Mouse (Mus musculus): ENCODE data around the gene Gm21969. TPM values are rescaled to one million over a fixed set of nuclear protein-coding genes. Genes with fewer than 3 reads are reported as not detected.

Gm21969 gene
- polyA plus RNA-seq, 1 experiment from 2014 or later: not detected

DNA sequence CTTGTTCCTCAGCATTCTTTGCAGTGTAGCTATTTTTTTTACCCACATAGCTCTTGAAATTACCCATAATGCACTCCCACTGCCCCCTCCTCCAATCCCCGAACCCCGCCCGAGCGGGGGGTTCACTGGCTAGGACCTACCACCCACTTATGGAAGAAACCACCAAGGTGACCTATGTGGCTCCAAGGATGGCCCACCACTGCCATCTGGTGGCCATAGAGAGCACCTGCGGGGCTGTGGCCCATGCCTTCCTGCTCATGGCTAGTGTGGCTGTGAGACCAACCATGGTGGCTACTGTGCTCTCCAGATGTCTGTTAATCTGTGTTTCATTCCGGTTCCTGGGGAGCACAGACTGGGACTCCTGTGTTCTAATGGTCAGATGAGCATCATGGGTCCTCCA is 66.9 kb downstream of the Gm21969 start:
- no peaks in the 10 kb centered on the region for H3K27me3 ChIP-seq (replicated peaks; ENCODE audit: control insufficient read depth, insufficient read depth, low read length)
- H3K4me2 ChIP-seq (ENCODE audit: low read length): no peak overlapping the region
- no peak overlapping the region for H3K4me3 ChIP-seq (ENCODE audit: low read depth, low read length)
- WGBS: 18% methylated on average over 6 of the region's 6 CpGs
- H3K36me3 ChIP-seq (ENCODE audit: control insufficient read depth, insufficient read depth, low read length): no peaks in the 10 kb centered on the region
- no peaks in the 10 kb centered on the region for H3K9me3 ChIP-seq (ENCODE audit: control insufficient read depth, low read length)
- DNase-seq (ENCODE audit: low spot score) (peak; percentile 78), ATAC-seq (replicated peaks; ENCODE audit: low FRiP score, low TSS enrichment, low read depth) (peak; percentile 50; the same call in 1 of the 2 replicates)
- no peak overlapping the region for H3K27ac ChIP-seq (ENCODE audit: low read depth)
- H3K4me1 ChIP-seq (replicated peaks; ENCODE audit: control insufficient read depth, insufficient read depth, low read length): no peaks in the 10 kb centered on the region
- no peak overlapping the region for H3K9ac ChIP-seq (ENCODE audit: low read length)

DNA sequence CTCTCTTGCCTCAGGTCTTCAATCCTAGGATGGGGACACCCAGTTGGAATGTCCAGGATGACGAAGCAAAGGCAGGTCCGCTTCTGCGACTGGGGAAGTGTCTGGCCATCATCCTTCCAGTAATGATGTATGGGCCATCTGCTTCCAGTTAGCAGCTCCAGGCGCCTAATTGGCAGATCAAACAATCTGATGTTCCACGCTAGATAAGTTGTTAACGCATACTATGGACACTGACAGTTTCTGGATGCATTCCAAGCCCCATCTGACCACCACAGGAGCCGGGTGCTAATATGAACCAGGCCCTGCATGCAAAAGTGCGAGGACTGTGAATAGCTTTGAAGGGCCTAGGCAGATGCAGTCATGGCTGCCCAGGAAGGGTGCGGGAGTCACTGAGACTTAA is 72.7 kb downstream of the Gm21969 start:
- no peak for DNase-seq (ENCODE audit: low spot score)
- 56% methylated on average over 9 of the region's 9 CpGs for WGBS
- no peaks in the 10 kb centered on the region for H3K4me1 ChIP-seq (replicated peaks; ENCODE audit: control insufficient read depth, insufficient read depth, low read length)
- no peaks in the 10 kb centered on the region for H3K9me3 ChIP-seq (ENCODE audit: control insufficient read depth, low read length)
- H3K27me3 ChIP-seq (replicated peaks; ENCODE audit: control insufficient read depth, insufficient read depth, low read length): no peaks in the 10 kb centered on the region
- ATAC-seq (replicated peaks; ENCODE audit: low FRiP score, low TSS enrichment, low read depth): no peak
- no peak overlapping the region for H3K4me2 ChIP-seq (ENCODE audit: low read length)
- no peak overlapping the region for H3K4me3 ChIP-seq (ENCODE audit: low read depth, low read length)
- H3K27ac ChIP-seq (ENCODE audit: low read depth): no peak overlapping the region
- no peaks in the 10 kb centered on the region for H3K36me3 ChIP-seq (ENCODE audit: control insufficient read depth, insufficient read depth, low read length)
- no peak overlapping the region for H3K9ac ChIP-seq (ENCODE audit: low read length)

DNA sequence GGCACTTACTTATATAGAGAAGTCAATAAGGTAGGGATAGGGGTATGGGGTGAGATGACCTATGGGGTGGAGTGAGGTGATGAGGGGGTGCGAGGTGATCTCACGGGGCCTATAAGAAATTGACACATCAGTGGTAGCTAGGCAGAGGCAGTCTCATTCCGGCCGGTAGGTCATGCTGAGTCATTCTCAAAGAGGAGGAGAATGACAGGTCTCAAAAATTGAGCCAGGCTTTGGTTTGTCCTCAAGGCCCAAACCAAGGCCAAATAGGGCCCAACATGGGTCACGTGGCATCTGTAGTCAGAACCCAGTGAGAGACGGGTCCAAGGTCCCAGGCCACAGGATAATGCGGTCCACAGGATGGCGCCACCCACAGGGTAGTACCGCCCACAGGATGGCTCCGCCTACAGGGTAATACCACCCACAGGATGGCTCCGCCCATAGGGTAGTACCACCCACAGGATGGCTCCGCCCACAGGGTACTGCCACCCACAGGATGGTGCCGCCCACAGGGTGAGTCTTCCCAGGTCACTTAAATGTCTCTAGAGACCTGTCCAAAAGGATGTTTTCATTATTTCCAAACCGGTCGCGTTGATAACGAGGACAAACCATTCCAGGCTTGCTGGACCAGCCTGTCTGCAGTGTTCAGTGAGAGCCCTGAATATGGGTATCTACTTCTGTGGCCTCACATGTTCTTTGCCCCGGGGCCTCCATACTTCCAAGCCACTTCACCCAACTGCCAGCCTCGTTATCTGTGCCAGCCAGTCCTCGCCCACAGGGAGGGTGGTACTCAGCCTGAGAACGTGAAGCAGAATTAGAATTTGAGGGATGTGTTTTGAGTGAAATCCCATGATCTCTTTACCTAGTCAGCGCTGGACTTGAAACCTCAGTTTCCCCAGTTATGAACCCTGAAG is 81.0 kb downstream of the Gm21969 start:
- no peaks in the 10 kb centered on the region for H3K27me3 ChIP-seq (replicated peaks; ENCODE audit: control insufficient read depth, insufficient read depth, low read length)
- DNase-seq (ENCODE audit: low spot score): no peak

DNA sequence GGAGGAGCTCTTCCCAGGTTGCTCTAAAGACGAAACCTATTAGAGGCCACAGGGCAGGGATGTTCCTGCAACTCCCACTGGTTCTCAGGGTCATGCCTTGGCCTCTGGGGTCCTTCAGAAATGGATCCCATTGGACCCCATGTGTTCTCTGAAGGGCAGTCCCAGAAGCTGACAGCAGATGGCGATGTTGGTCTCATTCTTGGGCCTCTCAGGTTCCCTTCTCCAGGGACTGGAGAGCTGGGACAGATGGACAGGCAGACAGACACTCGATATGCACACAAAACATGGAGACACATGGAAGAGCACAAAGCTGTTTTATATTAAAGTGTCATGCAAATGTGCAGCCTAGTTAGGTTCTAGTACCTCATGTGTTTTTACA is 81.6 kb downstream of the Gm21969 start:
- no peak overlapping the region for H3K9ac ChIP-seq (ENCODE audit: low read length)
- DNase-seq (ENCODE audit: low spot score) (peak; percentile 89), ATAC-seq (replicated peaks; ENCODE audit: low FRiP score, low TSS enrichment, low read depth) (no peak)
- H3K27ac ChIP-seq (ENCODE audit: low read depth): no peak overlapping the region
- H3K36me3 ChIP-seq (ENCODE audit: control insufficient read depth, insufficient read depth, low read length): no peaks in the 10 kb centered on the region
- WGBS: 16% methylated on average over 3 of the region's 3 CpGs
- no peaks in the 10 kb centered on the region for H3K4me1 ChIP-seq (replicated peaks; ENCODE audit: control insufficient read depth, insufficient read depth, low read length)
- H3K9me3 ChIP-seq (ENCODE audit: control insufficient read depth, low read length): no peaks in the 10 kb centered on the region
- H3K27me3 ChIP-seq (replicated peaks; ENCODE audit: control insufficient read depth, insufficient read depth, low read length): no peaks in the 10 kb centered on the region
- no peak overlapping the region for H3K4me3 ChIP-seq (ENCODE audit: low read depth, low read length)
- no peak overlapping the region for H3K4me2 ChIP-seq (ENCODE audit: low read length)

More for the DNA sequence above, 81.0 kb downstream of the Gm21969 start:
- H3K9me3 ChIP-seq (ENCODE audit: control insufficient read depth, low read length): no peaks in the 10 kb centered on the region
- no peak overlapping the region for H3K27ac ChIP-seq (ENCODE audit: low read depth)
- H3K4me1 ChIP-seq (replicated peaks; ENCODE audit: control insufficient read depth, insufficient read depth, low read length): no peaks in the 10 kb centered on the region
- H3K4me3 ChIP-seq (ENCODE audit: low read depth, low read length): no peak overlapping the region
- H3K9ac ChIP-seq (ENCODE audit: low read length): no peak overlapping the region
- no peaks in the 10 kb centered on the region for H3K36me3 ChIP-seq (ENCODE audit: control insufficient read depth, insufficient read depth, low read length)
- no peak for ATAC-seq (replicated peaks; ENCODE audit: low FRiP score, low TSS enrichment, low read depth)
- WGBS: 75% methylated on average over 22 of the region's 22 CpGs
- no peak overlapping the region for H3K4me2 ChIP-seq (ENCODE audit: low read length)

DNA sequence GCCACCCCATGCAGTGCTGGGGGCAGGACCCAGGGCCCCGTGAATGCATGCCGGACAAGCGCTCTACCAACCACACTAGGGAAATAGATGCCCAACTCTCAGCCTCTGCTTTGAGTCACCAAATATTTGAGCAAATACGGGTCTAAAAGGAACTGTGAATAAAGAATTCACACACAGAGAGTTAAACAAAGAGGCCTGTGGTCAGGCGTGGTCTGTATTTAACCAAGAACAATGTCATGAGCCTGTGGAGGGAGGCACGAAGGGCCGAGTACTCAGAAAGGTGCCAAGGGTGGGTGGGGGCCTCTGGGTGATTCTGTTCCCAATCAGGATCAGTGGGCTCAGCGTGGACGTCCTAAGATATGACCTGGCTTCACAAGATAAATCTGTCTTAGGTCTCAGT is 85.1 kb downstream of the Gm21969 start:
- no peak for DNase-seq (ENCODE audit: low spot score)
- Histone ChIP-seq H3K4me2 (ENCODE audit: low read length) (no peak overlapping the region), H3K27ac (ENCODE audit: low read depth) (no peak overlapping the region), H3K9me3 (ENCODE audit: control insufficient read depth, low read length) (no peaks in the 10 kb centered on the region), H3K4me1 (replicated peaks; ENCODE audit: control insufficient read depth, insufficient read depth, low read length) (no peaks in the 10 kb centered on the region), H3K27me3 (replicated peaks; ENCODE audit: control insufficient read depth, insufficient read depth, low read length) (no peaks in the 10 kb centered on the region), H3K36me3 (ENCODE audit: control insufficient read depth, insufficient read depth, low read length) (no peaks in the 10 kb centered on the region), H3K4me3 (ENCODE audit: low read depth, low read length) (no peak overlapping the region), H3K9ac (ENCODE audit: low read length) (no peak overlapping the region)
- ATAC-seq (replicated peaks; ENCODE audit: low FRiP score, low TSS enrichment, low read depth): no peak
- WGBS: 72% methylated on average over 9 of the region's 9 CpGs

DNA sequence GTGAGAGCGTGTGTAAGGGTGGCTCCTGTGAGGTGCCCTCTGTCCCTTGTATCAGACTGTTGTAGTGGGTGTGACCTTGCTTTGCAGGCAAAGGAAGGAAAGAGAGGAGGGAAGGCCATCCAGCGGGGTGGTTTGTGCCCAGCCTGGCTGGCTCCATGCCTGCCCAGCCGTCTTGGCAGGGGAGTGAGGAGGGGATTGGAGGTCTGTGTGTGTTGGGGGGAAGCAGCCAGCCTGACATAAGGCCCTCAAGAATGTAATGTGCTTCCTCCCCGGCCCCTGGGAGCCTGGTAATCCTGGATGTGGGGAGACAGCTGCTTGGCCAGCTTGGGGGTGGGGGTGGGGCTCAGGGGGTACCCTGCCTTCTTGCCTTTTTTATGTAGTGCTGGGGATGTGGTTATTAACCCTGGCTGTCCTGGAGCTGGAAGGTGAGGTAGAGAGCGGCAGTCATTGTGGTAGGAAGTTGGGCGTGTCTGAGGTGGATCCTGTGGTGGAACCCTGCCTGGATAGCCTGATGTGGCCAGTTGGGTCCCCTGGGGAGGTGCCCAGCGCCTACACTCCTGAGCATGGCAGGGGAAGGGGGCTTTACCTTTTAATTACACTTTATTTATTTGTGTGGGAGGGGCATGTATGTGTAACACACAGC is 86.8 kb downstream of the Gm21969 start:
- 0 out of 2 replicates have a peak, but pooled peaks cover 3% of the 10 kb centered on the region for H3K27me3 ChIP-seq (replicated peaks; ENCODE audit: control insufficient read depth, insufficient read depth, low read length)
- no peaks in the 10 kb centered on the region for H3K4me1 ChIP-seq (replicated peaks; ENCODE audit: control insufficient read depth, insufficient read depth, low read length)
- WGBS: 43% methylated on average over 7 of the region's 7 CpGs
- no peak overlapping the region for H3K9ac ChIP-seq (ENCODE audit: low read length)
- H3K9me3 ChIP-seq (ENCODE audit: control insufficient read depth, low read length): no peaks in the 10 kb centered on the region
- H3K36me3 ChIP-seq (ENCODE audit: control insufficient read depth, insufficient read depth, low read length): no peaks in the 10 kb centered on the region
- H3K4me2 ChIP-seq (ENCODE audit: low read length): no peak overlapping the region
- DNase-seq (ENCODE audit: low spot score) (no peak), ATAC-seq (replicated peaks; ENCODE audit: low FRiP score, low TSS enrichment, low read depth) (no peak)
- no peak overlapping the region for H3K4me3 ChIP-seq (ENCODE audit: low read depth, low read length)
- H3K27ac ChIP-seq (ENCODE audit: low read depth): no peak overlapping the region

DNA sequence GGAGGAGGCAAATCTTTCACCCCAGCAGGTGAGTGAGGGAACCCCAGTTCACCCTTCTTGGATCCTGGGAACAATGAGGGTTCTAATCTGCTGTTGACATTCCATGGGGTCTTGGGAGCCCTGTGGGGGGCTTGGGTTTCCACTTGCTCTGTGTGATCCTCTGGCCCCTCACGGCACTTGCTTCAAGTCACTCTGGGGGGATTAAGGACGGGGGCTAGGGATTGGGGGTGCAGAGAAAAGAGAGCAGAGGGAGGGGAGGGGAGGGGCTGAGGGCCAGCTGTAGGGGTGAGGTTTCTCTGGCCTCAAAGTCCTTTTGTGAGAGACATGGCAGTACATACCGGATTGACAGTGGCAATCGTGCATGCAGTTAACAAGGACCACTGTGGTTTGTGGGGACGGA is 90.3 kb downstream of the Gm21969 start:
- Histone ChIP-seq H3K9ac (ENCODE audit: low read length) (no peak overlapping the region), H3K27me3 (replicated peaks; ENCODE audit: control insufficient read depth, insufficient read depth, low read length) (0 out of 2 replicates have a peak, but pooled peaks cover 3% of the 10 kb centered on the region), H3K36me3 (ENCODE audit: control insufficient read depth, insufficient read depth, low read length) (no peaks in the 10 kb centered on the region), H3K4me3 (ENCODE audit: low read depth, low read length) (no peak overlapping the region), H3K4me2 (ENCODE audit: low read length) (no peak overlapping the region), H3K27ac (ENCODE audit: low read depth) (no peak overlapping the region), H3K4me1 (replicated peaks; ENCODE audit: control insufficient read depth, insufficient read depth, low read length) (no peaks in the 10 kb centered on the region; the same call in 1 of the 2 replicates), H3K9me3 (ENCODE audit: control insufficient read depth, low read length) (no peaks in the 10 kb centered on the region)
- 38% methylated on average over 5 of the region's 5 CpGs for WGBS
- DNase-seq (ENCODE audit: low spot score) (no peak), ATAC-seq (replicated peaks; ENCODE audit: low FRiP score, low TSS enrichment, low read depth) (no peak)

DNA sequence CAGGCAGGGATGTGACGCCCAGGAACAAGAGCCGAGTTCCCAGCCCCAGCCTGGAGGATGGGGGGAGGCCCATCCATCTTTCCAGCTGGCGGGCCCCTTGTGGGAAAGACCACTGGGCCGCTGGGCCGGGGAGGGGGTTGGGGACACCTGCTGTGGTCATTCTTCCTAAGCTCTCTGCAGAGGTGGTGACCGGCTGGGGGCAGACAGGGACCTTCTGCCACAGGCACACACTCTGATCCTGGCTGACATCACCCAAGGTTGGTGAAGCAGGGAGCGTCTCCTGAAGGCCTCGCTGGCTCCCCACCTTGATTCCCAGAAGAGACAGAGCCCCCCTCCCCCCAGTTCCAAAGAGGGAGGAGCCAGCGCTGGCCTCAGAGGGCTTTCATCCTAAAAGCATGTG is 94.8 kb downstream of the Gm21969 start:
- Histone ChIP-seq H3K4me1 (replicated peaks; ENCODE audit: control insufficient read depth, insufficient read depth, low read length) (no peaks in the 10 kb centered on the region; the same call in 1 of the 2 replicates), H3K27ac (ENCODE audit: low read depth) (no peak overlapping the region), H3K4me3 (ENCODE audit: low read depth, low read length) (no peak overlapping the region), H3K9ac (ENCODE audit: low read length) (no peak overlapping the region), H3K9me3 (ENCODE audit: control insufficient read depth, low read length) (no peaks in the 10 kb centered on the region), H3K27me3 (replicated peaks; ENCODE audit: control insufficient read depth, insufficient read depth, low read length) (0 out of 2 replicates have a peak, but pooled peaks cover 3% of the 10 kb centered on the region), H3K36me3 (ENCODE audit: control insufficient read depth, insufficient read depth, low read length) (no peaks in the 10 kb centered on the region), H3K4me2 (ENCODE audit: low read length) (no peak overlapping the region)
- 7% methylated on average over 9 of the region's 9 CpGs for WGBS
- no peak for DNase-seq (ENCODE audit: low spot score)
- ATAC-seq (replicated peaks; ENCODE audit: low FRiP score, low TSS enrichment, low read depth): no peak
